13 mouse cellular contexts compared by ENCODE assay signal in genomic region chr8:120755306-120756297, GRCm38 (mm10). TPM values are rescaled to one million over a fixed set of nuclear protein-coding genes. Genes with fewer than 3 reads are reported as not detected.
DNase-seq lines count a peak whose midpoint lies in the region; ATAC-seq and TF ChIP-seq lines count a peak whose summit lies in the region.
"Had no signal": no experiment of that assay in that cellular context is flagged by ENCODE, and none has a peak within 500 bp of the region (broad histone marks: within the 10 kb centered on the region; RNA-seq: fewer than 3 reads in every experiment).

No protein-coding gene starts in this region.

- 50% methylated on average over 19 of the region's 19 CpGs for WGBS in stomach, embryonic 16.5 days
- 57% methylated on average over 19 of the region's 19 CpGs for WGBS in stomach, postnatal 0 days

- H3K27ac ChIP-seq in stomach, embryonic 16.5 days (ENCODE audit: low read length), result no peak overlapping the region
- H3K27ac ChIP-seq in stomach, postnatal 0 days (replicated peaks), result no peak overlapping the region
- H3K27ac ChIP-seq: liver, embryonic 12.5 days had no signal

- no peaks in the 10 kb centered on the region for H3K27me3 ChIP-seq in stomach, embryonic 16.5 days (ENCODE audit: control insufficient read depth, insufficient read depth, low read length)
- no peaks in the 10 kb centered on the region for H3K27me3 ChIP-seq in stomach, postnatal 0 days (ENCODE audit: control insufficient read depth, insufficient read depth, low read length)
- H3K27me3 ChIP-seq: liver, embryonic 12.5 days had no signal

- no peak overlapping the region for H3K4me3 ChIP-seq in stomach, embryonic 16.5 days (replicated peaks; ENCODE audit: low read length)
- no peak overlapping the region for H3K4me3 ChIP-seq in stomach, postnatal 0 days (ENCODE audit: low read depth, low read length)
- H3K4me3 ChIP-seq: liver, embryonic 12.5 days had no signal

- H3K4me1 ChIP-seq in stomach, embryonic 16.5 days (ENCODE audit: control insufficient read depth, insufficient read depth, low read length), result peaks cover 21% of the 10 kb centered on the region
- H3K4me1 ChIP-seq in stomach, postnatal 0 days (replicated peaks; ENCODE audit: control insufficient read depth, insufficient read depth), result peaks cover 10% of the 10 kb centered on the region

- no peak for TF ChIP-seq EP300 in stomach, postnatal 0 days (optimal IDR thresholded peaks at IDR 0.05)

- no peak for DNase-seq in stomach, postnatal 0 days (ENCODE audit: low spot score)
- peak; percentile 73 for DNase-seq in kidney, adult 11 months
- DNase-seq in kidney, postnatal 25 days, result peak; percentile 68 to 77
- DNase-seq in layer of hippocampus, adult 8-10 months (ENCODE audit: low spot score in 2 of 2), result no peak
- DNase-seq in frontal cortex, postnatal 25 days (ENCODE audit: low spot score in 2 of 2), result no peak
- no peak for DNase-seq in layer of hippocampus, postnatal 36 days
- DNase-seq: adrenal gland, postnatal 10 days; cerebellum, postnatal 25 days; heart, postnatal 10 days; midbrain, embryonic 14.5 days; right cerebral cortex, postnatal 14 days had no signal

- ATAC-seq in stomach, embryonic 16.5 days (ENCODE audit: insufficient read depth, low FRiP score), result no peak
- no peak for ATAC-seq in stomach, postnatal 0 days (ENCODE audit: low FRiP score, low TSS enrichment)
- ATAC-seq: liver, embryonic 12.5 days had no signal

- H3K9me3 ChIP-seq in stomach, embryonic 16.5 days (replicated peaks; ENCODE audit: control insufficient read depth, low read length), result no peaks in the 10 kb centered on the region
- H3K9me3 ChIP-seq in stomach, postnatal 0 days (ENCODE audit: control insufficient read depth, low read length), result no peaks in the 10 kb centered on the region
- H3K9me3 ChIP-seq: liver, embryonic 12.5 days had no signal

- peak overlapping the region; percentile 25; the same call in 1 of the 2 replicates for H3K9ac ChIP-seq in stomach, embryonic 16.5 days (ENCODE audit: low read length)
- no peak overlapping the region for H3K9ac ChIP-seq in stomach, postnatal 0 days (ENCODE audit: low read length)
- H3K9ac ChIP-seq: liver, embryonic 12.5 days had no signal

- TF ChIP-seq CTCF in stomach, postnatal 0 days (IDR thresholded peaks at IDR 0.05; ENCODE audit: low read depth), result no peak

- no peaks in the 10 kb centered on the region for H3K36me3 ChIP-seq in stomach, embryonic 16.5 days (ENCODE audit: control insufficient read depth, insufficient read depth, low read length)
- H3K36me3 ChIP-seq in stomach, postnatal 0 days (ENCODE audit: control insufficient read depth, insufficient read depth, low read length), result 0 out of 2 replicates have a peak, but pooled peaks cover 3% of the 10 kb centered on the region

- H3K4me2 ChIP-seq in stomach, embryonic 16.5 days (ENCODE audit: low read depth, low read length), result no peak overlapping the region
- H3K4me2 ChIP-seq in stomach, postnatal 0 days (replicated peaks; ENCODE audit: low read depth), result no peak overlapping the region
- H3K4me2 ChIP-seq: liver, embryonic 12.5 days had no signal

RNA-seq across cellular contexts. Expression of gene Irf8, which starts 19.4 kb away (rescaled TPM):
- polyA plus RNA-seq in stomach, embryonic 16.5 days (2015; fragmentation: Nextera tagmentation; extraction: Ambion mirVana), result 22.3 and 25.4 TPM in 2 replicates
- polyA plus RNA-seq in stomach, postnatal 0 days (2015; fragmentation: Nextera tagmentation; extraction: Ambion mirVana), result 18.7 and 18.9 TPM in 2 replicates
- 10 to 100 TPM in 2 of 4 experiments, 1 to 10 TPM in 2; 4.8 to 33.7 (median 19.7) TPM for total RNA-seq in layer of hippocampus, adult 8-10 months (2022)
- total RNA-seq in layer of hippocampus, postnatal 36 days (2021), result 1 to 10 TPM; 4.7 to 5.2 TPM

Comparison
In these comparisons a context has a peak if more than half of its experiments do, and no peak if none do; other contexts are left out.
1. DNase-seq: peak in kidney, adult 11 months (single experiment) and kidney, postnatal 25 days (2 of 2); none in stomach, postnatal 0 days (single experiment), layer of hippocampus, adult 8-10 months (0 of 2), frontal cortex, postnatal 25 days (0 of 2) and layer of hippocampus, postnatal 36 days (0 of 2).